Mouse (Mus musculus) kidney, adult 2 months (tissue): Measurements from ENCODE around the gene Cd96.

Experiments used
- CTCF ChIP-seq: fragments of 200-500 bp; conservative IDR thresholded peaks from 2 replicates; pipeline ENCODE4 v1.5.1; 2011; ENCODE audit warnings: low read depth, mild to moderate bottlenecking, control low read depth, low read length, moderate library complexity, mixed read lengths; ENCODE audit not compliant: insufficient read depth, insufficient read length
- POLR2A ChIP-seq: fragments of 200-500 bp; IDR thresholded peaks from one replicate; pipeline ENCODE4 v1.6.1; 2011; ENCODE audit warnings: low read depth, low read length, control low read depth

GRCm38 (mm10) chr16:46120020-46120419 lies at the start of gene Cd96:
- no peak for TF ChIP-seq CTCF
- TF ChIP-seq POLR2A: no peak
